Mouse (Mus musculus) heart, embryonic 11.5 days (tissue): ENCODE results near the gene Slc25a27. TPM values are rescaled to one million over a fixed set of nuclear protein-coding genes. Genes with fewer than 3 reads are reported as not detected.

Experiments used
- ATAC-seq: fragments of 200-750 bp; cut with Nextera tagmentation; replicated peaks from 2 replicates; pipeline ENCODE4 v1.8.0; 2017; ENCODE audit warnings: moderate library complexity; ENCODE audit not compliant: insufficient number of reproducible peaks, low FRiP score, low TSS enrichment
- H3K27ac ChIP-seq: fragments of 300-500 bp; sonication (generic); 2 replicates; pipeline ENCODE4 v1.5.1; 2014; ENCODE audit warnings: mild to moderate bottlenecking, low read depth, low read length
- H3K27me3 ChIP-seq: fragments of 300-500 bp; sonication (generic); 2 replicates; pipeline ENCODE4 v1.6.1; 2014; ENCODE audit warnings: mild to moderate bottlenecking, low read length, mixed read lengths; ENCODE audit not compliant: control insufficient read depth, insufficient read depth
- H3K36me3 ChIP-seq: fragments of 300-500 bp; sonication (generic); 2 replicates; pipeline ENCODE4 v1.6.1; 2014; ENCODE audit warnings: mild to moderate bottlenecking, low read length, moderate library complexity, mixed read lengths; ENCODE audit not compliant: control insufficient read depth, insufficient read depth
- H3K4me1 ChIP-seq: fragments of 300-500 bp; sonication (generic); 2 replicates; pipeline ENCODE4 v1.6.1; 2014; ENCODE audit warnings: low read length; ENCODE audit not compliant: control insufficient read depth, insufficient read depth
- H3K4me2 ChIP-seq: fragments of 300-500 bp; sonication (generic); 2 replicates; pipeline ENCODE4 v1.6.1; 2014; ENCODE audit warnings: mild to moderate bottlenecking, moderate library complexity
- H3K4me3 ChIP-seq: fragments of 300-500 bp; sonication (generic); 2 replicates; pipeline ENCODE4 v1.5.1; 2014; ENCODE audit warnings: low read depth, low read length
- H3K9ac ChIP-seq: fragments of 300-500 bp; sonication (generic); 2 replicates; pipeline ENCODE4 v1.6.1; 2014; ENCODE audit warnings: mild to moderate bottlenecking, low read depth, low read length, moderate library complexity
- H3K9me3 ChIP-seq: fragments of 300-500 bp; sonication (generic); replicated peaks from 2 replicates; pipeline ENCODE4 v1.6.1; 2016; ENCODE audit warnings: low read length; ENCODE audit not compliant: control insufficient read depth
- WGBS: fragments of 180-500 bp; shearing (Covaris S2); extraction: QIAGEN DNeasy Blood & Tissue Kit; methylation state at CpG from one replicate; pipeline ENCODE4 v1.1.7; 2014; ENCODE audit not compliant: insufficient replicate concordance; 5-methylcytosine and 5-hydroxymethylcytosine counted together
- polyA plus RNA-seq: library from polyadenylated mRNA; unstranded; fragments of >200 nt; fragmentation: Nextera tagmentation; extraction: Ambion mirVana; gene quantifications from 2 replicates; pipeline ENCODE4 v1.2.1, GENCODE M21; 2014

Gene Slc25a27
- polyA plus RNA-seq, 1 experiment from 2014 or later: 10.2 TPM

DNA sequence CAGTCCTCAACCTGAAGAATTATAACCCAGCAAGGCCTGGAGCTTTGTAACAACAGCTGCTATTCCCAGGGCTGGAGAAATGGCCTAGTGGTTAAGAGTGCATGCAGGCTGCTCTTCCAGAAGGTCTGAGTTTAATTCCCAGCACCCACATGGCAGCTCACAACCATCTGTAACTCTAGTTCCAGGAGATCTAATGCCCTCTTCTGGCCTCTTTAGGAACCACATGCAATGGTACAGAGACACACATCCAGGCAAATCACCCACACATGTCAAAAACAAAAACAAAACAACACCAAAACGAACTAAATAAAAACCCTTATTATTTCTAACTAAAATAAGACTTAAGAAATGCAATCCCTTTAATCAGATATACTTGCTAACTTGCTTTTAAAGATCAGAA, 26.2 kb downstream of the Slc25a27 start:
- no peak overlapping the region for H3K4me2 ChIP-seq
- 71% methylated on average over 1 of the region's 1 CpGs for WGBS
- H3K27me3 ChIP-seq: no peaks in the 10 kb centered on the region

DNA sequence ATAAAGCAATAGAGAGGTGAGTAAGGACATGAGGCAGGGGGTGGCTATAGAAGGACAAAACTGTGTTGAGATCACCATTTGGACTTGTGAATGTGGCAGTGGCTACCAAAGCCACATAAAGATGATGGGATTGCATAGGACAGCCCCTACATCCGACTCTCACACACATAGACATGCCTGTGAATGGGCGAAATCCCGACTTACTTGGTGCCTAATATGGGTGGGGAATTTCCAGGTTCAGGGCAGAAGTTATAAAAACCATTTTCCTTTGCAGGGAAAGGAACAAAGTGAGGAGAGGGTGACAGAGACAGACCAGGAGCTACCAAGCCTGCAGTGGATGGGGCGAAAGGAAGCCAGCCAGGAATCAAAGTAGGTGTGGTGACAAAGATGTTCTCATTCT, 29.9 kb downstream of the Slc25a27 start:
- 76% methylated on average over 4 of the region's 4 CpGs for WGBS
- H3K4me3 ChIP-seq: no peak overlapping the region

More for the DNA sequence above, 26.2 kb downstream of the Slc25a27 start:
- Histone ChIP-seq H3K4me3 (no peak overlapping the region), H3K36me3 (no peaks in the 10 kb centered on the region), H3K27ac (no peak overlapping the region), H3K4me1 (peaks cover 14% of the 10 kb centered on the region), H3K9me3 (no peaks in the 10 kb centered on the region), H3K9ac (no peak overlapping the region)
- ATAC-seq: no peak

DNA sequence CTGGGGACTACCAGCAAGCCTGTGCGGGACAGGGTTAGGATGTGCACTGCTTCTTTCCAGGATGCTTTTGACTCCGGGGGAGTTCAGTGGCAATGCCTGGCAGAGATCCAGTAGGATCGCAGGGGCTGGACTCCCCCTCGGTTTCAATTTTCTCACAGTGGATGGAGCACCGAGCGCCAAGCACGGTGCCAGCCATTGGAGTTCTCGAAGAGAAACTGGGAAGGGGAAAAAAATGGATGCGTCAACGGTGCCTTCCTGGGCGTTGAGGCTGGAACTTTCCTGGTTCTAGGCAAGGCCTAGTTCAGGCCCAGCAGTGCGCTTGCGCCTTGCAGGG, 36.6 kb downstream of the Slc25a27 start:
- Histone ChIP-seq H3K27me3 (peaks cover 39% of the 10 kb centered on the region), H3K4me2 (peak overlapping the region; percentile 81), H3K9ac (peak overlapping the region; percentile 28; the same call in 1 of the 2 replicates), H3K4me3 (peak overlapping the region; percentile 49), H3K9me3 (no peaks in the 10 kb centered on the region), H3K27ac (no peak overlapping the region), H3K4me1 (peaks cover 16% of the 10 kb centered on the region), H3K36me3 (no peaks in the 10 kb centered on the region)
- WGBS: 47% methylated on average over 13 of the region's 13 CpGs
- ATAC-seq: no peak

More for the DNA sequence above, 29.9 kb downstream of the Slc25a27 start:
- ATAC-seq: no peak
- H3K27ac ChIP-seq: no peak overlapping the region
- H3K9ac ChIP-seq: no peak overlapping the region
- H3K27me3 ChIP-seq: no peaks in the 10 kb centered on the region; the same call in 1 of the 2 replicates
- H3K4me1 ChIP-seq: no peaks in the 10 kb centered on the region
- H3K36me3 ChIP-seq: no peaks in the 10 kb centered on the region
- H3K4me2 ChIP-seq: no peak overlapping the region
- H3K9me3 ChIP-seq: no peaks in the 10 kb centered on the region

DNA sequence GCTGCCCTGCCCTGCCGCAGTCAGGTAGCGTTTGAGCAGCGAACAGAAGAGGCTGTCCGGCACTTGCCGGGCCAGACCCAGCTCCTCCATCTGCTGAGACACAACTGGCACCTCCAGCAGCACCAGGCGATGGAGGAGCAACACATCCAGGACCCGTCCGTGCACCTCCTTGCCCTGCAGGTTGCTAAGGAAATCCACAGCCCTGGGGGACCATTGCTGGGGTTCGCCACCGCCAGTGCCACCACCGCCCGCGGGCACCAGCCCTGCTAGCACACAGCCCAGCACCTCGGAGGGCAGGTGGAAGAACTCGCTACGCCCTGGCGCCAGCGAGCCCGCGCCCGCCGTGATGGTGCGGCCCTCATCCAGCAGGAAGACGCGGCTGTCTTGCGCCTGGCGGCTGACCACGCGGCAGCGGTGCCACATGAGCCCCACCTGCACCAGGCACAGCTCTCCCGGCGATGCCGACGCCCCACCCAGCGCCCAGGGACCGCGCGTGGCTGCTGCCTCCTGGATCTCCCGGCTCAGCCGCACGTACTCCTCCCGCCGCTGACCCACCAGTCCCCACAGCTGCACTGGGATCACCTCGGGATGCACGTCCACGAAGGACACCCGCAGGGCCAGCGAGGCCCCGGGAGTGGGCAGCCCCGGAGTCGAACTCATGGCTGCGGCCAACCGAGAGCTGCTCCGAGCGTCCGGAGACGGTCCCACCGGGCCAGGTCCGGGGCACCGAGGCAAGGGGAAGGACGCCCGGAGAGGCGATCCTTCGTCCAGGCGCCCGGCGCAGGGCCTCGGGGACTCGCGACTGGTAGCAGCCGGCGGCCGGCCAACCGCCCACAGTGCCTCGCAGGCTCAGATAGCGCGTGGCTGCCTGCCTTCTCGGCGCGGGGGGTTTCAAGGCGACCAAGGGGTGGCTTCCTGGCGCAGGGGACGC, 37.3 kb downstream of the Slc25a27 start, which contains the start of gene Tdrd6:
Gene Tdrd6 (minus strand): TSS at position 804 of the 931 bp plus-strand sequence.
- Histone ChIP-seq H3K36me3 (no peaks in the 10 kb centered on the region), H3K4me1 (peaks cover 16% of the 10 kb centered on the region), H3K4me2 (peak within 1 kb of the TSS; percentile 81), H3K9ac (peak within 1 kb of the TSS; percentile 28; the same call in 1 of the 2 replicates), H3K27ac (no peak within 1 kb of the TSS), H3K27me3 (peaks cover 39% of the 10 kb centered on the region), H3K4me3 (peak within 1 kb of the TSS; percentile 49), H3K9me3 (no peaks in the 10 kb centered on the region)
- ATAC-seq: peak; percentile 46; the same call in 1 of the 2 replicates
- 4% methylated on average over 77 of the region's 83 CpGs for WGBS

DNA sequence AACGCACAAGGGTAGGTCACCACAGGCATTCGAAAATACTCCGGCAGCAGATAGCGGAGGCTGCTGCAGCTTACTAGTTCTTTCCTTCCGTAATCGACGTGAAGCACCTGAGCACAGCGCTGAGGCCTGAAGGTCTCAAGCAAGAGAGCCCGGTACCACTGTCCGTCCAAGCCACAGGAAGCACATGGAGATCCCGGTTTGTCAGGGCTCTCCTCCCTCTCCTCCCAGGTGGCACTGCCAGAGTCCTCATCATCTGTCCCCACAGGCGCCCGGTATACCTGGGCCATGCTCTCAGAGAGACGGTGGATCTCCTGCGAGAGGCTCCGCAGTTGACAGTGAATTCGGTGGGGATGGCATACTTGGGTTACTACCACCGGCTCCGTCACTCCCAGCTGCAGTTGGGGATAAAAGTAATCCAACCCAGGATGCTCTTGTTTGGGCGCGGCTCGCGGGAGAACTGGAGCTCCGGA, 38.0 kb downstream of the Slc25a27 start:
- H3K9me3 ChIP-seq: no peaks in the 10 kb centered on the region
- 25% methylated on average over 24 of the region's 24 CpGs for WGBS
- no peak overlapping the region for H3K27ac ChIP-seq
- H3K4me2 ChIP-seq: peak overlapping the region; percentile 81
- ATAC-seq: no peak
- H3K4me1 ChIP-seq: peaks cover 16% of the 10 kb centered on the region
- H3K9ac ChIP-seq: no peak overlapping the region
- H3K36me3 ChIP-seq: no peaks in the 10 kb centered on the region
- peaks cover 39% of the 10 kb centered on the region for H3K27me3 ChIP-seq
- H3K4me3 ChIP-seq: peak overlapping the region; percentile 49

DNA sequence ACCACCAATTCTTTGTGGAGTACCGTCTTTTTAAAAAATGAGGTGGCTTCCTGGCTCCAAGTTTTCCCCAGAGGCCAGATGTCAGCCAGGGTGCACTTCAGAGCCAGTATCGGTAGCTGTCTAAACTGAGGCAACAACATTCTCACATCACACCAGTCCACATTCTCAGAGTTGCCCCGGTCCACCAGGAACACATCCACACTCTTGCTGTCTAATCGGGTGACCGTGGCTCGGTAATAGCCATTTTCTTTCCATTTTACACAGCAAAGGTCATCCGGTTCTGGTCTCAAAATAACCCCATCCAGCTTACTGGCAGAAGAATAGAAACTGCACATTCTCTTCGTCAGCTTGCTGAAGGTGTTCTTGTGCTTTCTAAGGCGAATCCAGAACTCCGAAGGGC, 38.8 kb downstream of the Slc25a27 start:
- 81% methylated on average over 10 of the region's 10 CpGs for WGBS
- peaks cover 16% of the 10 kb centered on the region for H3K4me1 ChIP-seq
- no peak for ATAC-seq
- no peaks in the 10 kb centered on the region for H3K36me3 ChIP-seq
- H3K4me3 ChIP-seq: no peak overlapping the region
- H3K9me3 ChIP-seq: no peaks in the 10 kb centered on the region
- H3K27me3 ChIP-seq: peaks cover 39% of the 10 kb centered on the region
- H3K27ac ChIP-seq: no peak overlapping the region
- no peak overlapping the region for H3K9ac ChIP-seq
- no peak overlapping the region for H3K4me2 ChIP-seq

DNA sequence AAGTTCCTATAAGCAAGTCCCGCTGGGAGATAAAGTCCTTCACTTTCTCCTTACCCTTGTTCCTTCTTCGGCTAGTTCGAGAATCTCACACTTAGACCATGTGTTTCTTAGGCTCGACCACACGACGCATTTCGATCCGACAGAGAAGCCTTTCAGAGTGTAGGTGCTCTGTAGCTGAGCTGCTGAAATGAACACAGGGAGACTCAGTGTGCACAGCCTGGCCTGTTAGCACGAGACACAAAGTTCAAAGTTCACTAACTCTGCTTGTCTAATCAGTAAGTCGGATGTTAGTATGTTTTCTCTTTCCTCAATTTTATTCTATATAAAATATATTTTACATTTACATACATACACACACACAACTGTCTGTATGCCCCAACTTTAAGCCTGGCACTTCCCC, 44.9 kb downstream of the Slc25a27 start:
- ATAC-seq: no peak
- no peaks in the 10 kb centered on the region for H3K9me3 ChIP-seq
- H3K4me3 ChIP-seq: no peak overlapping the region
- H3K36me3 ChIP-seq: no peaks in the 10 kb centered on the region
- no peak overlapping the region for H3K27ac ChIP-seq
- 87% methylated on average over 10 of the region's 10 CpGs for WGBS
- no peaks in the 10 kb centered on the region for H3K27me3 ChIP-seq
- H3K4me1 ChIP-seq: no peaks in the 10 kb centered on the region
- H3K9ac ChIP-seq: no peak overlapping the region
- no peak overlapping the region for H3K4me2 ChIP-seq

DNA sequence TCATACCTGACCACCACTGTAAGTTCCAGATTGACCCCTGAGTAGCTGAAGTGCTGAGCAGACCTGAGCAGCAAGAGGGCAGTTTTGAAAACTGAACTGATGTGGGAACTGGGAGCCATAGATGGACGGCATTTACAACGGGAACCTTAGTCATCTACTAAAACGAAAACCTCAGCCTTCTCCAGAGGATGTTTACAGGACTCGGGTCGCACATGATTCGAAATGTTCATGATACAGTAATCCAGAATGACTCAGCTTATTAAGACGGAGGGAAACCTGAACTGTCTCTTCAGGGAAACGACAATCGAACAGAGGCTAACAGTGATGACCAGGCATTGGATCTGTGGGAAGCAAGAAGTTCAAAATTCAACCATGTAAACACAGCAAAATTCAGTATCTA, 47.9 kb downstream of the Slc25a27 start:
- Histone ChIP-seq H3K27me3 (no peaks in the 10 kb centered on the region), H3K9ac (no peak overlapping the region), H3K4me3 (no peak overlapping the region), H3K9me3 (no peaks in the 10 kb centered on the region), H3K27ac (no peak overlapping the region), H3K4me2 (no peak overlapping the region), H3K36me3 (no peaks in the 10 kb centered on the region), H3K4me1 (no peaks in the 10 kb centered on the region)
- 86% methylated on average over 9 of the region's 9 CpGs for WGBS
- no peak for ATAC-seq
